Mouse (Mus musculus) c-Kit-negative CD71-positive TER-119-positive erythroid progenitor cells, embryonic 14.5 days (primary cell): Measurements from ENCODE around the gene Osm.

ENCODE experiments used
- DNase-seq: peaks from one replicate; pipeline ENCODE4 v3.0.0-alpha.2; 2013; ENCODE audit warnings: low read depth, low spot score

Gene Osm

GRCm38 (mm10) chr11:4235665-4236545 is at the start of gene Osm:
TSS of gene Osm (plus strand) at chr11:4236420.
- no peak for DNase-seq

- peak; percentile 96 for DNase-seq
These were observed 49.5 kb upstream of the Osm start, which contains the start of gene Tbc1d10a for GRCm38 (mm10) chr11:4186486-4187317. TSS of gene Tbc1d10a (plus strand) at chr11:4186789.

GRCm38 (mm10) chr11:4187318-4187700 is 48.9 kb upstream of the Osm start:
- DNase-seq = no peak

- DNase-seq = no peak
These were observed 47.0 kb upstream of the Osm start for GRCm38 (mm10) chr11:4189182-4189581.

- no peak for DNase-seq
These were observed 45.5 kb upstream of the Osm start for GRCm38 (mm10) chr11:4190677-4191076.

- DNase-seq = no peak
These were observed 43.5 kb upstream of the Osm start for GRCm38 (mm10) chr11:4192757-4193156.

GRCm38 (mm10) chr11:4193420-4193819 is 42.8 kb upstream of the Osm start:
- DNase-seq = no peak

GRCm38 (mm10) chr11:4195597-4196031 is 40.6 kb upstream of the Osm start:
- DNase-seq = no peak

- DNase-seq = no peak
These were observed 39.6 kb upstream of the Osm start for GRCm38 (mm10) chr11:4196636-4197035.

GRCm38 (mm10) chr11:4197691-4198090 is 38.5 kb upstream of the Osm start:
- DNase-seq = no peak

GRCm38 (mm10) chr11:4201981-4202700 is 34.1 kb upstream of the Osm start:
- DNase-seq = no peak

GRCm38 (mm10) chr11:4202995-4203704 is 33.1 kb upstream of the Osm start:
- no peak for DNase-seq

- no peak for DNase-seq
These were observed 32.5 kb upstream of the Osm start for GRCm38 (mm10) chr11:4203705-4204074.

- DNase-seq = no peak
These were observed 31.0 kb upstream of the Osm start for GRCm38 (mm10) chr11:4205097-4205655.

- DNase-seq = no peak
These were observed 30.3 kb upstream of the Osm start for GRCm38 (mm10) chr11:4205951-4206350.

GRCm38 (mm10) chr11:4206563-4206962 is 29.7 kb upstream of the Osm start:
- no peak for DNase-seq

GRCm38 (mm10) chr11:4207655-4208054 is 28.6 kb upstream of the Osm start:
- DNase-seq = no peak

GRCm38 (mm10) chr11:4209556-4209955 is 26.7 kb upstream of the Osm start:
- DNase-seq = no peak

GRCm38 (mm10) chr11:4210786-4211185 is 25.4 kb upstream of the Osm start:
- no peak for DNase-seq

- DNase-seq = no peak
These were observed 23.1 kb upstream of the Osm start for GRCm38 (mm10) chr11:4213107-4213506.

GRCm38 (mm10) chr11:4214572-4214971 is 21.6 kb upstream of the Osm start:
- DNase-seq = no peak
